ENCODE assay signal across 28 mouse cellular contexts in the genomic region with DNA sequence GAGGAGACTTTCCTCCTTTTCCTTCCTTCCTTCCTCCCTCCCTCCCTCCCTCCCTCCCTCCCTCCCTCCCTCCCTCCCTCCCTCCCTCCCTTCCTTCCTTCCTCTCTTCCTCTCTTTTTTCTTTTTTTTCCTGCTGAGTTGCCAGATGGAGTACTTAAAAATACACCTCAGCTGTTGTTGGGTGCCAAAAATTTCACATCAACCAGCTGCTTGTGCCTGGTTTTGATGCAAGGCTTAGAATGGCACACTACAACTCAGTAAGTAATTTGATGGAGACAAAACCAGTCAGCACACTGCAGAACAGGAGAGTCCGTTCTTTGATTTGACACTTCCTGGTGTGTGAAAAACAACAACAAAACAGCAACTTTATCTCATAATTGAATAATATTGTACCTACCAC. TPM values are rescaled to one million over a fixed set of nuclear protein-coding genes. Genes with fewer than 3 reads are reported as not detected.
DNase-seq lines count a peak whose midpoint lies in the region; ATAC-seq lines count a peak whose summit lies in the region.
"Had no signal": no experiment of that assay in that cellular context is flagged by ENCODE, and none has a peak within 500 bp of the region (broad histone marks: within the 10 kb centered on the region; RNA-seq: fewer than 3 reads in every experiment).

No protein-coding gene starts in this region.

- peak; percentile 45; the same call in 1 of the 2 replicates for ATAC-seq in frontal cortex, adult (ENCODE audit: low TSS enrichment)
- ATAC-seq in kidney, embryonic 15.5 days (replicated peaks; ENCODE audit: low FRiP score), result no peak
- ATAC-seq: activated CD4-positive, CD25-positive, alpha-beta regulatory T cell, adult 4 months; CD4-positive, CD25-positive, alpha-beta regulatory T cell, adult 4 months; forebrain, embryonic 14.5 days; forebrain, embryonic 16.5 days; Patski had no signal

- no peak overlapping the region for H3K27ac ChIP-seq in kidney, embryonic 15.5 days
- H3K27ac ChIP-seq: embryonic facial prominence, embryonic 13.5 days; embryonic facial prominence, embryonic 15.5 days; forebrain, embryonic 10.5 days; forebrain, embryonic 12.5 days had no signal

- H3K4me3 ChIP-seq in kidney, embryonic 15.5 days (replicated peaks), result no peak overlapping the region
- H3K4me3 ChIP-seq: embryonic facial prominence, embryonic 13.5 days; embryonic facial prominence, embryonic 15.5 days; erythroblast, embryonic 14.5 days; forebrain, embryonic 10.5 days; forebrain, embryonic 12.5 days had no signal

- no peak overlapping the region for H3K4me2 ChIP-seq in kidney, embryonic 15.5 days
- H3K4me2 ChIP-seq: embryonic facial prominence, embryonic 13.5 days; embryonic facial prominence, embryonic 15.5 days; forebrain, embryonic 12.5 days had no signal

- no peak for DNase-seq in frontal cortex, postnatal 25 days (ENCODE audit: low spot score in 2 of 2)
- DNase-seq in right cerebral cortex, adult 18-20 months, result peak; percentile 33
- DNase-seq in right cerebral cortex, postnatal 25 days, result no peak
- DNase-seq: adrenal gland, adult 8-10 months; adrenal gland, postnatal 14 days; adrenal gland, postnatal 36 days; B cell, adult 2 months; cerebellum, adult 11 months; cerebellum, adult 18-20 months; cerebellum, adult 8-10 months; cerebellum, adult 9-11 months; cerebellum, postnatal 14 days; cerebellum, postnatal 36 days; embryo, embryonic 11 days had no signal

- no peaks in the 10 kb centered on the region for H3K4me1 ChIP-seq in kidney, embryonic 15.5 days
- H3K4me1 ChIP-seq: embryonic facial prominence, embryonic 13.5 days; embryonic facial prominence, embryonic 15.5 days; forebrain, embryonic 10.5 days had no signal

- H3K27me3 ChIP-seq in kidney, embryonic 15.5 days, result no peaks in the 10 kb centered on the region
- H3K27me3 ChIP-seq: CH12.LX; embryonic facial prominence, embryonic 13.5 days; embryonic facial prominence, embryonic 15.5 days; forebrain, embryonic 12.5 days; Patski had no signal

- H3K36me3 ChIP-seq in kidney, embryonic 15.5 days, result no peaks in the 10 kb centered on the region
- H3K36me3 ChIP-seq: embryonic facial prominence, embryonic 13.5 days; embryonic facial prominence, embryonic 15.5 days; forebrain, embryonic 10.5 days; forebrain, embryonic 12.5 days; G1E had no signal

- WGBS in kidney, embryonic 15.5 days, result 88% methylated on average over 1 of the region's 1 CpGs

- no peaks in the 10 kb centered on the region for H3K9me3 ChIP-seq in kidney, embryonic 15.5 days (replicated peaks)
- H3K9me3 ChIP-seq: embryonic facial prominence, embryonic 13.5 days; embryonic facial prominence, embryonic 15.5 days; forebrain, embryonic 10.5 days; forebrain, embryonic 12.5 days; G1E had no signal

- no peak overlapping the region for H3K9ac ChIP-seq in kidney, embryonic 15.5 days
- H3K9ac ChIP-seq: embryonic facial prominence, embryonic 13.5 days; embryonic facial prominence, embryonic 15.5 days; forebrain, embryonic 12.5 days had no signal

RNA-seq across cellular contexts. Expression of a gene that starts 42.9 kb away (rescaled TPM):
- 0.19 and 0.51 TPM in 2 replicates for polyA plus RNA-seq in kidney, embryonic 15.5 days (2015; fragmentation: Nextera tagmentation; extraction: Ambion mirVana)
- polyA plus RNA-seq: erythroblast, embryonic 14.5 days; G1E; Patski had no signal
